Mouse (Mus musculus): ENCODE results near the gene Osbpl10.

- TF ChIP-seq CTCF (conservative IDR thresholded peaks at IDR 0.05; ENCODE audit: insufficient read depth, insufficient read length, low read depth, low read length), result no peak
- TF ChIP-seq POLR2A (IDR thresholded peaks at IDR 0.05; ENCODE audit: low read depth, low read length), result no peak
These were observed 159.5 kb downstream of the Osbpl10 start for GRCm38 (mm10) chr9:115137858-115138257.
